Mouse (Mus musculus) heart, postnatal 0 days (tissue): ENCODE results near the gene E030030I06Rik.
"Not testable (repeated sequence)": the region's sequence is repeated elsewhere in the genome, so short reads cannot be mapped to it uniquely, and the experiment has no call there.

ENCODE experiments used
- CTCF ChIP-seq: IDR thresholded peaks from 2 replicates; pipeline ENCODE4 v1.5.1; 2016; ENCODE audit warnings: antibody characterized with exemption, control low read depth, low read depth
- EP300 ChIP-seq: IDR thresholded peaks from 2 replicates; pipeline ENCODE4 v1.6.1; 2016; ENCODE audit warnings: antibody characterized with exemption, low read depth

DNA sequence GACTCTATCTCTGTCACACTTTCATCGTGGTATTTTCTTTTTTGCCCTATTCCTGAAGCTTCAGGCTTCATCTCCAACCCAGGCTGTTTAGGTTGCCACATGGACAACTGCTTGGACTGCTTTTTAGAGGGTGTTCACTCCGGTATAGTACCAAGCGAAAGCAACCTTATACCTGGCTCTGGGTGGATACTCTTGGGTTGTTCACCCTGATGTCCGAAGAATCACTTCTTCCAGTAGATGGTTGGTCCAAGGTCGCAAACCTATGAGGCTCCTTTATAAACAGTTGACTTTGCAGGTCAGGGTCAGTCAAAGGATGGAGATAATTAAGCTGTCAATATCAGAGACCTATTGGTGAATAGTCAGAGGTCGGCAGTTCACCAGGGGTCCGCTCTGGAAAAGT lies 81.1 kb downstream of the E030030I06Rik start, which contains the start of gene 4930444G20Rik:
- TF ChIP-seq CTCF, EP300: not testable (repeated sequence)
